Mouse (Mus musculus) lung, postnatal 0 days (tissue): ENCODE results near the gene Man1c1.
A peak's percentile ranks its signal among the peaks of the same experiment; 100 is the strongest.

ENCODE experiments used
- CTCF ChIP-seq: IDR thresholded peaks from 2 replicates; pipeline ENCODE4 v1.5.1; 2016; ENCODE audit warnings: antibody characterized with exemption, mild to moderate bottlenecking
- EP300 ChIP-seq: IDR thresholded peaks from 2 replicates; pipeline ENCODE4 v1.6.1; 2016; ENCODE audit warnings: antibody characterized with exemption, mild to moderate bottlenecking, control low read depth

DNA sequence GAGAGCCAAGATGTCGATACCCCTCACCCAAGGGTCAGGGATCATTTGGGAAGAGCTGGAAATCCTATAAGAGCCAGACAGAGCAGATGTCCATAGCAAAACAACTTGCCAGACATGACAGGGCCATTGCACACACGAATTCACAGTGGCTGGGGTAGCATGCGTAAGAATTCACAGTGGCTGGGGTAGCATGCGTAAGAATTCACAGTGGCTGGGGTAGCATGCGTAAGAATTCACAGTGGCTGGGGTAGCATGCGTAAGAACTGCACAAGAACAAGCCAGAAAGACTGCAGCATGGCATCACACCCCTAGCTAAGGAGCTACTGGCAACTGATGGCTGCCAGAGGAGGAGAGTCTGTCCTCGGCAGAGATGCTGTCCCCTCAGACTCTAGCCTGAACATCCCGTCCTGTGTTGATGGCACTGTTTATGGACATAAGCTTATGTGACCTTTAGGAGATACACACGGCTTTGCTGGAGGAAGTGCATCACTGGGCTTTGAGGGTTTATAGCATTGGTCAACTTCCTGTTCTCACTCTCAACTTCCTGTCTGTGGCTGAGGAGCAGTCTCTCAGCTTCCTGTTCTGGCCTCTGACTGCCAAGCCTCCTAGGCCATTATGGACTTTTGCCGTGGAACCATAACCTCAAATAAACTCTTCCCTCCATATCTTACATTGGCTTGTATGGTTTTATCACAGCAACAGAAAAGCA lies 109.2 kb downstream of the Man1c1 start:
- TF ChIP-seq CTCF (no peak), EP300 (peak; percentile 83)
